Mouse (Mus musculus) spleen, adult 2 months (tissue): ENCODE measurements around the gene Trim3.

Experiments used
- CTCF ChIP-seq: fragments of 200-500 bp; IDR thresholded peaks from 2 replicates; pipeline ENCODE4 v1.5.1; 2011; ENCODE audit warnings: mild to moderate bottlenecking, inconsistent platforms; ENCODE audit not compliant: insufficient read depth, insufficient read length, insufficient replicate concordance; ENCODE audit errors: extremely low read depth
- POLR2A ChIP-seq: fragments of 200-500 bp; IDR thresholded peaks from 2 replicates; pipeline ENCODE4 v1.6.1; 2011; ENCODE audit warnings: low read depth, low read length, inconsistent platforms

- TF ChIP-seq POLR2A (no peak), CTCF (no peak)
These were observed 74.4 kb downstream of the Trim3 start for GRCm38 (mm10) chr7:105559016-105559415.
